ENCODE assay signal across 18 mouse cellular contexts in the genomic region with DNA sequence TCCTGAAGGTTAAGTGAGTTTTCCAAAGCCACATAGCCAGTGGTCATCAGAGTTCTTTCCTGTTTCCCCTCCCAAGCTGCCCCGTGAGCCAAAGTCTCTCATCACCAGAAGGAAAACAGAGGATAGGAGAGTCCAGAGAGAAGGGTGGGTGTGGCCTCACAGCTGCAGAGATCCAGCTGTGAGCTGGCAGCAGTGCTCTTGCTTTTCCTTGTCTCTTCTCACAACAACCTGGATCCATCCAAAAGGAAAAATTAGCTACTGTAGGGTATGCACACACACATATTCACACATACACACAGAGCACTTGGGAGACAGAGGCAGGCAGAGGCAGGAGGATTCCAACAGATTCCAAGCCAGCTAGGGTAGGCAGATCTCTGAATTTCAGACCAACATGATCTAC. TPM values are rescaled to one million over a fixed set of nuclear protein-coding genes. Genes with fewer than 3 reads are reported as not detected.
"Had no signal": no experiment of that assay in that cellular context is flagged by ENCODE, and none has a peak within 500 bp of the region (broad histone marks: within the 10 kb centered on the region; RNA-seq: fewer than 3 reads in every experiment).

No protein-coding gene starts in this region.

- DNase-seq: kidney, postnatal 25 days; lung, adult 2 months; lung, postnatal 36 days; midbrain, embryonic 14.5 days; spleen, adult 18-20 months; thymus, adult 18-20 months; thymus, postnatal 14 days had no signal

- ATAC-seq: lung, postnatal 0 days had no signal

- H3K9me3 ChIP-seq: limb, embryonic 10.5 days; liver, embryonic 15.5 days; neural tube, embryonic 12.5 days had no signal

- H3K4me3 ChIP-seq: left cerebral cortex, adult 2 months; limb, embryonic 10.5 days; liver, embryonic 15.5 days; neural tube, embryonic 12.5 days had no signal

- H3K27ac ChIP-seq: left cerebral cortex, adult 2 months; liver, embryonic 15.5 days; neural tube, embryonic 12.5 days had no signal

- H3K36me3 ChIP-seq: limb, embryonic 10.5 days; liver, embryonic 15.5 days; neural tube, embryonic 12.5 days had no signal

- H3K9ac ChIP-seq: liver, embryonic 15.5 days; neural tube, embryonic 12.5 days had no signal

- H3K4me2 ChIP-seq: liver, embryonic 11.5 days; liver, embryonic 15.5 days; neural tube, embryonic 12.5 days had no signal

RNA-seq across cellular contexts. Expression of a gene that starts 2.9 kb away (rescaled TPM):
- total RNA-seq: layer of hippocampus, postnatal 25 days; left cerebral cortex, adult 2 months; left cerebral cortex, postnatal 14 days; megakaryocyte progenitor cell, adult 5-6 weeks; monocyte, adult 5-6 weeks; neutrophil, adult 5-6 weeks had no signal

RNA-seq across cellular contexts. Expression of a gene that starts 20.7 kb away (rescaled TPM):
- total RNA-seq: monocyte, adult 5-6 weeks had no signal
